Comparison of ENCODE assay signal across 12 mouse cellular contexts in the genomic region with DNA sequence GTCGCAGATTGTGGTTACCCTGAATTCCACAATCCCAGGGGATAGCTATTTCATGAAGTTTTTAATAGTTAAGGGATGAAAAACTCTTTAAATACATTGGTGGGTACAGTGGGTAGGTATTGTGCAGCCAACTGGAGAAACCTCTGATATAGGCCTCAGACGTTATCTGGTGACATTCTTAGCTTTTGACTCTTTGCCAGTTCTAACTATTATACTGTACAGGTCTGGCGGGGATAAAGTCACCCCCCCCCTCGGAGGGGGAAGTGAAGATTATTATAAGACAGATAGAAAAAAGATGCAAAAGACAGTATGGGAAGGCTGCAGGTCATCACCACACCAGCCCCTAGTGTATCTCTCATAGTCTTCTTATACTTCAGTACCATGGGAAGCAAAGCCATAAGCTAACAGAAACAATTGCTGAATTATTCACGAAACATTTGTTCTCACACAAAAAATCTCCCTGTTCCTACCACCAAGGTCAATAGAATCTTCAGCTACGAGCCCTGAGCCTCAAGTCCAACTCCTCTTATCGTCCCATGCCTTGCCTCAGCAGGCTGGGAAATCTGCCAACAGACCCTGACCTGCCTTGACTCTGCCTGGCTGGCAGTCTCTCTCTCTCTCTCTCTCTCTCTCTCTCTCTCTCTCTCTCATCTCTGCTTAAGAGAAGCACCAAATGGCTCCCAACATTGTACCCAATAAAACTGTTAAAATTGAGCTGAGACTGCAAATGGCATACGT. TPM values are rescaled to one million over a fixed set of nuclear protein-coding genes. Genes with fewer than 3 reads are reported as not detected.
A peak's percentile ranks its signal among the peaks of the same experiment; 100 is the strongest.
DNase-seq lines count a peak whose midpoint lies in the region; ATAC-seq and TF ChIP-seq lines count a peak whose summit lies in the region.
"Had no signal": no experiment of that assay in that cellular context is flagged by ENCODE, and none has a peak within 500 bp of the region (broad histone marks: within the 10 kb centered on the region; RNA-seq: fewer than 3 reads in every experiment).

No protein-coding gene starts in this region.

- TF ChIP-seq CTCF in hindbrain, postnatal 0 days (IDR thresholded peaks at IDR 0.05; ENCODE audit: low read depth), result no peak

- WGBS in hindbrain, embryonic 12.5 days, result 83% methylated on average over 8 of the region's 8 CpGs
- 57% methylated on average over 8 of the region's 8 CpGs for WGBS in hindbrain, postnatal 0 days
- WGBS in forebrain, embryonic 15.5 days, result 61% methylated on average over 8 of the region's 8 CpGs

- H3K9me3 ChIP-seq in hindbrain, embryonic 12.5 days (replicated peaks), result no peaks in the 10 kb centered on the region
- no peaks in the 10 kb centered on the region for H3K9me3 ChIP-seq in hindbrain, postnatal 0 days (ENCODE audit: low read length)
- no peaks in the 10 kb centered on the region for H3K9me3 ChIP-seq in forebrain, embryonic 15.5 days
- H3K9me3 ChIP-seq: midbrain, embryonic 12.5 days had no signal

- H3K9ac ChIP-seq in hindbrain, embryonic 12.5 days, result no peak overlapping the region
- no peak overlapping the region for H3K9ac ChIP-seq in hindbrain, postnatal 0 days (replicated peaks; ENCODE audit: low read length)
- no peak overlapping the region for H3K9ac ChIP-seq in forebrain, embryonic 15.5 days (replicated peaks)
- H3K9ac ChIP-seq: midbrain, embryonic 12.5 days had no signal

- H3K4me2 ChIP-seq in hindbrain, embryonic 12.5 days (replicated peaks), result no peak overlapping the region
- no peak overlapping the region for H3K4me2 ChIP-seq in hindbrain, postnatal 0 days (ENCODE audit: low read depth, low read length)
- H3K4me2 ChIP-seq in forebrain, embryonic 15.5 days (replicated peaks), result no peak overlapping the region
- H3K4me2 ChIP-seq: midbrain, embryonic 12.5 days had no signal

- no peaks in the 10 kb centered on the region for H3K27me3 ChIP-seq in hindbrain, embryonic 12.5 days
- H3K27me3 ChIP-seq in hindbrain, postnatal 0 days (ENCODE audit: insufficient read depth, low read length), result no peaks in the 10 kb centered on the region
- no peaks in the 10 kb centered on the region for H3K27me3 ChIP-seq in forebrain, embryonic 15.5 days
- H3K27me3 ChIP-seq: midbrain, embryonic 12.5 days had no signal

- H3K27ac ChIP-seq in hindbrain, embryonic 12.5 days, result peak overlapping the region; percentile 62; the same call in 1 of the 2 replicates
- no peak overlapping the region for H3K27ac ChIP-seq in hindbrain, postnatal 0 days
- peak overlapping the region; percentile 72 for H3K27ac ChIP-seq in forebrain, embryonic 15.5 days (replicated peaks)

- no peak for DNase-seq in hindbrain, postnatal 0 days (ENCODE audit: low spot score)
- peak; percentile 34 for DNase-seq in MN1 (ENCODE audit: low spot score)
- peak; percentile 46 for DNase-seq in kidney, postnatal 14 days
- DNase-seq in frontal cortex, adult 2 months (ENCODE audit: extremely low spot score in 1 of 2, low spot score in 1 of 2), result no peak
- DNase-seq in cerebellum, adult 9-11 months, result no peak
- no peak for DNase-seq in embryo, embryonic 10 days (ENCODE audit: low spot score)

- no peak overlapping the region for H3K4me3 ChIP-seq in hindbrain, embryonic 12.5 days
- no peak overlapping the region for H3K4me3 ChIP-seq in hindbrain, postnatal 0 days (ENCODE audit: low read length)
- H3K4me3 ChIP-seq in forebrain, embryonic 15.5 days, result no peak overlapping the region
- H3K4me3 ChIP-seq: midbrain, embryonic 12.5 days had no signal

- H3K4me1 ChIP-seq in hindbrain, embryonic 12.5 days, result peaks cover 9% of the 10 kb centered on the region; the same call in 1 of the 2 replicates
- no peaks in the 10 kb centered on the region for H3K4me1 ChIP-seq in hindbrain, postnatal 0 days (ENCODE audit: insufficient read depth, low read length)
- H3K4me1 ChIP-seq in forebrain, embryonic 15.5 days, result peaks cover 17% of the 10 kb centered on the region

- no peak for ATAC-seq in hindbrain, embryonic 12.5 days (ENCODE audit: low FRiP score)
- no peak for ATAC-seq in hindbrain, postnatal 0 days
- no peak for ATAC-seq in forebrain, embryonic 15.5 days (replicated peaks)
- ATAC-seq: activated CD4-positive, CD25-positive, alpha-beta regulatory T cell, adult 4 months had no signal

- H3K36me3 ChIP-seq in hindbrain, embryonic 12.5 days, result no peaks in the 10 kb centered on the region
- H3K36me3 ChIP-seq in hindbrain, postnatal 0 days (ENCODE audit: insufficient read depth, low read length), result no peaks in the 10 kb centered on the region
- H3K36me3 ChIP-seq in forebrain, embryonic 15.5 days, result no peaks in the 10 kb centered on the region
- H3K36me3 ChIP-seq: midbrain, embryonic 12.5 days had no signal

RNA-seq across cellular contexts. Expression of gene Oxa1l, which starts 27.0 kb away (rescaled TPM):
- polyA plus RNA-seq in hindbrain, embryonic 12.5 days (2016; fragmentation: Nextera tagmentation; extraction: Ambion mirVana), result 39.2 and 42.2 TPM in 2 replicates
- 83.6 and 85.6 TPM in 2 replicates for total RNA-seq in hindbrain, postnatal 0 days (2014; rRNA removed)
- polyA plus RNA-seq in hindbrain, postnatal 0 days (2015; fragmentation: Nextera tagmentation; extraction: Ambion mirVana), result 66.7 and 74.8 TPM in 2 replicates
- 47.9 and 48.1 TPM in 2 replicates for polyA plus RNA-seq in forebrain, embryonic 15.5 days (2015; fragmentation: Nextera tagmentation; extraction: Ambion mirVana)
- polyA plus RNA-seq in frontal cortex, adult 2 months (2012; rRNA removed), result 76.2 and 76.8 TPM in 2 replicates

RNA-seq across cellular contexts. Expression of gene Olfr49, which starts 48.9 kb away (rescaled TPM):
- not detected in 2 replicates for polyA plus RNA-seq in hindbrain, embryonic 12.5 days (2016; fragmentation: Nextera tagmentation; extraction: Ambion mirVana)
- total RNA-seq in hindbrain, postnatal 0 days (2014; rRNA removed), result not detected in 2 replicates
- polyA plus RNA-seq in hindbrain, postnatal 0 days (2015; fragmentation: Nextera tagmentation; extraction: Ambion mirVana), result 0.05 TPM in 1 of 2 replicates, not detected in the other
- not detected in 2 replicates for polyA plus RNA-seq in forebrain, embryonic 15.5 days (2015; fragmentation: Nextera tagmentation; extraction: Ambion mirVana)
- not detected in 2 replicates for polyA plus RNA-seq in frontal cortex, adult 2 months (2012; rRNA removed)
- polyA plus RNA-seq: embryonic facial prominence, embryonic 11.5 days; limb, embryonic 11.5 days; midbrain, embryonic 12.5 days had no signal

Comparison
In these comparisons a context has a peak if more than half of its experiments do, and no peak if none do; other contexts are left out.
1. DNase-seq: peak in MN1 (single experiment) and kidney, postnatal 14 days (single experiment); none in hindbrain, postnatal 0 days (single experiment), frontal cortex, adult 2 months (0 of 2), cerebellum, adult 9-11 months (single experiment) and embryo, embryonic 10 days (single experiment).